Comparison of ENCODE assay signal across 23 mouse cellular contexts in the genomic region with DNA sequence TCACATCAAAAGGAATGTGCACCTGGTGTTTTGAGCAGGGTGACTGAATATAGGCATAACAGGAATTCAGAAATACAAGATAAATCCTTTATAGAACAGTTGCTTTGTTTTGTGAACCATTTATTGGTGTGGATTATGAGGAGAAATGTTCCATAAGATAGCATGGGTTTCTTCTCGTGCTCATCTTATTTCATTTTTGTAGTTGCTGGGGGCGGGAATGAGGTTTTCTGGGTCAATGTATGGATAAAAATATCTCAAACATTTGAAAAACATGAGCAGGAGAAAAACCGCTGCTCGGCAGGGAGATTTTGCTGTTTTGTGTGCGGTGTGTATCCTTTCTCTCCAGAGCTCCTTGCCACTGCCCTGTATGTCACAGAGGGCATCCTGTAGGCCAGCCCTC.
"Had no signal": no experiment of that assay in that cellular context is flagged by ENCODE, and none has a peak within 500 bp of the region (broad histone marks: within the 10 kb centered on the region; RNA-seq: fewer than 3 reads in every experiment).

No protein-coding gene starts in this region.

- H3K4me1 ChIP-seq: heart, embryonic 10.5 days; heart, embryonic 13.5 days; heart, embryonic 15.5 days; limb, embryonic 13.5 days; limb, embryonic 15.5 days; liver, embryonic 12.5 days had no signal

- DNase-seq: gastrocnemius, adult 2 months; gastrocnemius, postnatal 10 days; gastrocnemius, postnatal 25 days; heart, adult 18-20 months; heart, postnatal 14 days; heart, postnatal 36 days; kidney, adult 11 months; kidney, adult 2 months; kidney, postnatal 10 days; kidney, postnatal 36 days; layer of hippocampus, adult 9-11 months; layer of hippocampus, postnatal 36 days; left cerebral cortex, postnatal 4 days had no signal

- H3K9me3 ChIP-seq: heart, embryonic 10.5 days; heart, embryonic 13.5 days; heart, embryonic 15.5 days; limb, embryonic 13.5 days; limb, embryonic 15.5 days; liver, embryonic 12.5 days had no signal

- H3K27ac ChIP-seq: gastrocnemius, adult 2 months; heart, embryonic 10.5 days; heart, embryonic 13.5 days; heart, embryonic 15.5 days; hindbrain, embryonic 14.5 days; limb, embryonic 13.5 days; limb, embryonic 15.5 days; liver, embryonic 12.5 days; liver, embryonic 14.5 days had no signal

- H3K27me3 ChIP-seq: heart, embryonic 13.5 days; heart, embryonic 15.5 days; limb, embryonic 13.5 days; limb, embryonic 15.5 days; liver, embryonic 12.5 days had no signal

- H3K36me3 ChIP-seq: heart, embryonic 10.5 days; heart, embryonic 13.5 days; heart, embryonic 15.5 days; limb, embryonic 13.5 days; limb, embryonic 15.5 days; liver, embryonic 12.5 days had no signal

- ATAC-seq: hindbrain, embryonic 16.5 days; intestine, embryonic 16.5 days; liver, embryonic 12.5 days had no signal

- H3K9ac ChIP-seq: heart, embryonic 13.5 days; heart, embryonic 15.5 days; hindbrain, embryonic 14.5 days; limb, embryonic 13.5 days; limb, embryonic 15.5 days; liver, embryonic 12.5 days; liver, embryonic 14.5 days had no signal

- H3K4me3 ChIP-seq: gastrocnemius, adult 2 months; heart, embryonic 10.5 days; heart, embryonic 13.5 days; heart, embryonic 15.5 days; limb, embryonic 13.5 days; limb, embryonic 15.5 days; liver, embryonic 12.5 days had no signal

- H3K4me2 ChIP-seq: heart, embryonic 13.5 days; heart, embryonic 15.5 days; hindbrain, embryonic 14.5 days; limb, embryonic 13.5 days; limb, embryonic 15.5 days; liver, embryonic 12.5 days had no signal
